Mouse (Mus musculus): ENCODE results near the gene Cln3.
A peak's percentile ranks its signal among the peaks of the same experiment; 100 is the strongest.

The Cln3 gene

GRCm38 (mm10) chr7:126585717-126586116 lies at the start of gene Cln3:
Cln3 (minus strand) TSS chr7:126585817.
- no peak for DNase-seq

- DNase-seq = no peak
Observed at GRCm38 (mm10) chr7:126635375-126635774, 49.8 kb upstream of the Cln3 start.

DNA sequence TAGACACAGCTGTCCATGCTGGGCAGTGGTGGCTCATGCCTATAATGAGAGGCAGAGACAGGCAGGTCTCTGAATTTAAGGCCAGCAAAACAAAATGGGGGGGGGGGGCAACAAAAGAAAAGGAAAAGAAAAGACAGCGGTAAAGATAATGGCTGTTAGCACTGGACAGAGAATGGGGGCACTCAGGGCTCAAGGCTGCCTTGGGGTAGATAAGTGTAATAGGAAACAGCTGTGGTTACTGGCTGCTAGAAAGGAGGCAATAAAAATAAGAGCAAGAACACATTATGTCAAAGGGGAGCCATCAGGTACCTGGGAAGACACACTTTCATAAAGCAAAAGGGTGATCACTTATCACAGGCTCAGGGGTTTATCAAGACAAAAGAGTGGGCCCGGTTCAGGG lies 46.9 kb upstream of the Cln3 start:
- no peak for DNase-seq

GRCm38 (mm10) chr7:126630824-126631518 lies 45.4 kb upstream of the Cln3 start, which contains the start of gene Nupr1:
Nupr1 (minus strand) TSS chr7:126630861.
- DNase-seq = no peak

DNA sequence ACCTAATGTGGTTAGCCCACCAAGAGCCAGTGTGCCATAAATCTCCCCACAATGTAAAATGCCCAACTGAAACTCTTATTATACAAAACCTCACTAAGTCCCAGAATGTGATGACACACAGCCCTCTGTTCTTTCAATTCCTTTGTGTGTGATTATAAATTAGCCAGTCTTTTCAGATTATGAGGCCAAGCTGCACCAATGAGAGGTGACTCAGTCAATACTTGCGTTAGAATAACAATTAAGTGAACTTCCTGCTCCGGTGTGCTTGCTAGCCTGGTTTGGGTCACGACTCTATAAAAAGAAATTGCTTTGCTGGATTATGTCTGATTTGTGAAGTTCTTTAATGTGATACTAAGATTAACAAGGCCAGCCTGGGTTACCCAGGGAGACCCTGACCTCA lies 44.3 kb upstream of the Cln3 start:
- no peak for DNase-seq

DNA sequence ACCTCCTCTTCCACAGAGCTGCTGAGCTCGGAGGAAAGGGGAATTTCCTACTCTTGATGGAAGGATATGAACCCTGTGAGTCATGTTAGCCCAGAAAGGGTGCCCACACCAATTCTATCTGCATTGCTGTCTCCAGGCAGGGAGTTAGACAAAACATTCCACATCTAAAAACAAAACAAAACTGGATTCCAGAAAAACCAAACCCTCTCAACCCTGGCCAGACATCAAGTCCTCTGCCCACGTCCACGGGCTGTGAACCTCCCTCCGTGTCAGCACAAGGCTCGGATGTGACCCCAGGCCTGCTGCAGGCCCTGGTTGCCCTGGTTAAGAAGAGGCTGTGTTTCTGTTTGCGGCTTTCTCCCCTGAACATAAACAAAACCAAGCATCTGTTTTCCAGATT lies 42.5 kb upstream of the Cln3 start:
- no peak for DNase-seq

GRCm38 (mm10) chr7:126625807-126626600 lies 40.4 kb upstream of the Cln3 start:
- DNase-seq = no peak

- peak in 1 of 2 experiments; percentile 30 for DNase-seq
Observed at GRCm38 (mm10) chr7:126625369-126625768, 39.8 kb upstream of the Cln3 start.

GRCm38 (mm10) chr7:126624774-126625173 lies 39.2 kb upstream of the Cln3 start:
- DNase-seq = no peak

GRCm38 (mm10) chr7:126623381-126623780 lies 37.8 kb upstream of the Cln3 start:
- DNase-seq = no peak

DNA sequence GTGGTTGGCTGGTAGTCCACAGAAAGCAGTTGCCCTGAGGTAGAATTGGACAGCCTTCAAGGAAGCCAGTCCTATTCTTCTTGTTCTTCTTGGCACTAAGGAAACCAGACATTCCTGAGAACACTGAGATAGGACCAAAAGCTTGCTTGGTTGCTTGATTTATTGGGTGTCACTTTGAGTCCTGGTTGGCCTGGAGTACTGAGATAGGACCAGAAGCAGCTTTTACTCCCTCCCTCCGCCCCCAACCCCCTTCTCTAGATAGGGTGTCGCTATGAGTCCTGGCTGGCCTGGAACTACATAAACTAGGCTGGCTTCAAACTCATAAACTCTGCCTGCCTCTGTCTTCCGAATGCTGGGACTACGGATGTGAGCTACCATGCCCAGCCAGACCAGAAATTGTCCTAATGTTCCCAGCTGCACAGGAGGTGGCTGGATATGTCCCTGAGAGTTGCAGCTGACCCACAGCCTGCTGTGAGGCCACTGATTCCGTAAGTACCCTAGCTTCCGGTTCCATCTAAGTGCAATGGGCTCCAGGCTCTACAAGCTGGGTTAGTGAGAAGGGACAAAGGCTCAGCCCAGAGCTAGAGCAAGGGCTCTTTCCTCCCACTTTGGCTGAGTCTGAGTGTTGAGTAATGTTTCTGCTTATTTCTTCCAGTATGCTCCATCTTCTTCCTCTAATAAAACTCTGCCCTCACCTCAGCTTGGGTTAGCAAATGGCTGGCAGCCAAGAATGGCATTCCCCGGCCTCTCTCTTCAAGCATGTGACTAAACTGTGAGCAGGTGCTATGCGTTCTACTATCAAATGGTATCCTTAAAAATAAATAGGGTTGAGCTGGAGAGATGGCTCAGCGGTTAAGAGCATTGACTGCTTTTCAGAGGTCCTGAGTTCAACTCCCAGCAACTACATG lies 36.1 kb upstream of the Cln3 start:
- no peak for DNase-seq

GRCm38 (mm10) chr7:126619559-126620275 lies 34.1 kb upstream of the Cln3 start:
- DNase-seq = no peak

DNA sequence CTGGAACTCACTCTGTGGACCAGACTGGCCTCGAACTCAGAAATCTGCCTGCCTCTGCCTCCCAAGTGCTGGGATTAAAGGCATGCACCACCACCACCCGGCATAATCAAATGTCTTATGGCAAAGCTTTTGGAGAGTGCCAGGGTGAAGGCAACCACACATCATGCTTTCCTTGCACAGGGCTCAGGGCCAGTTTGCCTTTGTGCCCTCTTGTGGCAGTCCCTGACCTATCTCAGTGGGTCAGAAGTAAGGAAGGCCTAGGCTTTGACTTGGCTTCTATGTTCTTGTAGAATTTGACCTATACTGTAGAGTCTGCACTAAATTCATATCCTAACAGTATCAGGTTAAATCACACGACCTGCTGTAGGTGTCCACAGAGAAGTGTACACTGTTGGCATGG lies 31.1 kb upstream of the Cln3 start:
- DNase-seq = no peak

DNA sequence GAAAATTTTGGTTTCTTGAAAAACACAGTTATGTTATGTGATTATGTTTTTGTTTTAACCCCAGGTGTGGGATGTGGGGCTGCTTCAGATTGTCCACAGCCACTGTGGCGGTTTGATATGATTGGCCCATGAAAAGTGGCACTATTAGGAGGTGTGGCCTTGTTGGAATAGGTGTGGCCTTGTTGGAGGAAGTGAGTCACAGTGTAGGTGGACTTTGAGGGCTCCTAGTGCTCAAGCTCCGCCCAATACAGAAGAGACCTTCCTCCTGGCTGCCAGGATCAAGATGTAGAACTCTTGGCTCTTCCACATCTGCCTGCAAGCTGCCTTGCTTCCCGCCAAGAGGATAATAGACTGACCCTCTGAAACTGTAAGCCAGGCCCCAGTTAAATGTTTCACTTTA lies 27.1 kb upstream of the Cln3 start:
- DNase-seq = no peak

- no peak for DNase-seq
Observed at GRCm38 (mm10) chr7:126607796-126608195, 22.2 kb upstream of the Cln3 start.

- no peak for DNase-seq
Observed at GRCm38 (mm10) chr7:126607064-126607463, 21.4 kb upstream of the Cln3 start.

DNA sequence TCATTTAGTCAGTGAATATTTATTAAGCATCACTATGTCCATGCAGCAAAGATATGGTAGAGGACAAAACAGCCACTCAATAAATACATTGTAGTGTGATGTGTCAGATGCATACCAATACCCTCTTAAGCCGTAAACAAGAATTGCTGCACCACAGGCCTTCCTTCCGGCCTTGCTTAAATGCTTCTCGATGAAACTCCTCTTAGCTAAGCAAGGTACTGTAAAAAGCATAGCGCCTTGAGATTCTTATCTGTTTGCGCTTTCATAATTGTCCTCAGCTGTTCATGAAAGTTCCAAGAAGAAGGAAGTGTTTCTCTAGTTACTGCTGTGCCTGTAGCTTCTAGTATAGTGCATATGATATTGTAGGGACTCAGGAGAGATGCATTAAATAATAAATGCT lies 21.0 kb upstream of the Cln3 start:
- no peak for DNase-seq

- no peak for DNase-seq
Observed at GRCm38 (mm10) chr7:126602650-126603049, 17.0 kb upstream of the Cln3 start.

- DNase-seq = no peak
Observed at GRCm38 (mm10) chr7:126601896-126602295, 16.3 kb upstream of the Cln3 start.

DNA sequence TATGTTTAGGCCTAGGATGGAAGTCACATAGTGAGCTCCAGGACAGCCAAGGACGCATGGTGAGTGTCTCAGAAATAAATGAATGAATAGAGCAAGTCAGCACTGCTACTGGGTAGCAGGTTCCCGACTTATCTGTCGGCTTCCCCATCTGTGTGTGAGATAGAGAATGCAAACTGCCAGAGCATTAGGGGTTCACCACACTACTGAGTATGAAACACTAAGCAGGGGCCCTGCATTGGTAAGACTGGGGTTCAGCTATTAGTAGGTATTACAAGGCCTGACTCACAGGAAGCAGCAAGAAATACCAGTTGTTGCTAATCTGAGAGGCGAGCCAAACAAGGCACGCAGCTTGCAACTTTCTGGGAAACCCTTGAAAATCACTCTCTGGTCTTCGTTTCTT lies 13.3 kb upstream of the Cln3 start:
- no peak for DNase-seq

- DNase-seq = no peak
Observed at GRCm38 (mm10) chr7:126596414-126596813, 10.8 kb upstream of the Cln3 start.

GRCm38 (mm10) chr7:126595890-126596289 lies 10.3 kb upstream of the Cln3 start:
- DNase-seq = no peak
